Mouse (Mus musculus) testis, postnatal 14 days (tissue): ENCODE measurements at regions not wholly inside any gene's neighbourhood (a gene's known extent, or its start where the extent isn't known, plus 50 kb on each side); places are given as distances from the start of the nearest gene placed in this dataset.

Source experiments
- DNase-seq: peaks from one replicate; pipeline ENCODE4 v3.0.0; 2021; ENCODE audit warnings: low spot score

DNA sequence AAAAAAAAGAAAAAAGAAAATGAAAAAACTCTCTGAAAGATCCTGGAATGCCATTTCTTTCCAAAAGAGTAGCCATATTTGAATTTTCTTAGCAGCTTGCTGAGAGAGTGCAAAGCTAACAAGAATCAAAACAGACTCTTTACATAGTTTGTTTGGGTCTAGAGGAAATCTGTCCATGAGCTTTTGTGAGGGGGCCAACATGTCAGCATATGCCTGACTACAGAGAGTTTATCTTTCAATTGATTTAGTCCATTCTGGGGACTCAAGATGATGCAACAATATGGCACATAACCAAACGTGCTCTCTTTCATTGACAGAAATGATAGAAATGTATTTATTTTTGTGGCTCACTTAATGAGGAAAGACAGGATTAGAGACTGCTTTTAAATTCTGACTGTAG lies 822.8 kb upstream of the Acvr2a start:
- no peak for DNase-seq

DNA sequence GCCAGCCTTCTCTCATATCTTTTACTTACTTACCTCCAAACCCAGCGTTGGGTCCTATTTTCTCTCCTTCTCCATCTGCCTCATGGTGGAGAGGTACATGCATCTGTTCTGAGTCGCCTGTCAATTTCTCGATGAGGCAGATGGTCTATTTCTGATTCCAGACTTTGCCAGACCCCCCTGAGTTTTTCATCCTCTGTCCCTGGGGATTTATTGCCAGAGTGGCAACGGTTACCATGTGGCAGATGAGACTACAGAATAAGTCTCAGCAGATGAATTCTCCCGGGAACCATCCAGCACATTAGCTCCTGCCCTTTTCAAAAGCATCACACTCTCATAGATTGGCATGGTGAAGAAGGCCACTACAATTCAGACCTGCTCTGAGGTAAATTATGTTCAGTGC lies 819.7 kb upstream of the Acvr2a start:
- no peak for DNase-seq

DNA sequence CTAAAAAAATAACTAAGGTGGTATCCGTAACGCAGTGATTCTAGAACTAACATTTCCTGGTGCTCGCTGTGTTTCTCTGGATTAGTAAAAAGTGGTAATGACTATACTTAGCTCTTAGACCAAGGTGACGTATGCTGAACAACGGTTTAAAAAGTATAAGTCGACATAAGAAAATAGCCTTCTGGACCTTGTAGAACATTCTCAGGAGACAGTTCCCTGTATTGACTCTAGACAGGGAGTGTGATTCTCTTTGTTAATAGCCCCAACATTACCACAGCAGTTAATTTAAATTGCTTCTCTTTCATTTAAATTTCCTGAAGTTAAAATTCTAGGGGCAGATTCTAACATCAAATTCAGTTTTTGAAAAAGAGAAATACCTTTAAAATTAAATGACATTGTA lies 812.7 kb upstream of the Acvr2a start:
- no peak for DNase-seq

DNA sequence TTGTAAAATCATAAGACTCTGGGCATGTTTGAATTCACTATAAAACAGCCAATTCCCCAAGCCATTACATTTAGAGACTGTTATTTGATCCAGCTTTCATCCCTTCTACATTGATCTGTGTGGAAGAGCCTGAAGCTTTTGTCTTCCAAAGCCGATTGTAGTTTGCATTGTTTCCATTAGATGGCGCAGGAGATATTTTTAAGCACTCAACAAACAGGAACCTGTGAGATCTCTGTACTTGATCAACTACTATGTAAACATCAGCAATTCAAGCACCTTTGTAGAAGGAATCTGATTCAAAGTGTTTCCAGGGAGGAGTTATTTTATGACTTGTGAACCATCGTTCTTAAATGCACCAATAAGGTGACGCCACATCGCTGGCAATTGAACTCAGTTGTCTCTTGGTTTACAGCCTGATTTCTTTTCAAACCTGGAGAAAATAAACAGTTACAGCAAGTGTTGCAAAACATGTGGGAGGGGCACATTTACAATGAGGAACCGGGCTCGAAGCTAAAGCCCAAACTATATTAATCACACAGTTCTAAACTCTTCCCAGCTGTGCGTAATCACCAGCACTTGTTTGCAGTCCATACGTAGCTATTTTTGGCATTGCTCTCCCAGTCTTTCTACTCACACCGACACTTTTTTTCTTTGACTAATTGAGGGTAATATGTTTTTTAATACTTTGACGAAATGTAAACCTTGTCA lies 812.0 kb upstream of the Acvr2a start:
- no peak for DNase-seq

DNA sequence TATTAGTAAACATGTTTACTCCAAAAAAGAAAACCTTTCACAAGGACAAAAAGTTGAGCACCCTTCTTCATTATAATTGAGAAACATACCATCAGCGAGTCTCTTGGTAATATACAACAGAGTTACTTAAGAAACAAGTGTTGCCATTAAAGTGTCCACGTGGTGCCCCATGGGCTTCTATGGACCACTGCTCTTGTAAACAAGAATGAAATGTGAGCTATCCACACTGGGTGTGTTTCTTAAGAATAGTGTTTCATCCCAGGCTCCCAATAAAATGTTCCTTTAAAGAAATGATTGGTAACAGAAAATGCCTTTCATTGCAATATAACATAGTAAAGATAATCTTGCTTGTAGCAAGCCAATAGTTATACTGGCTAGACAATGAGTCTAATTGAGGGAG lies 803.6 kb upstream of the Acvr2a start:
- no peak for DNase-seq

DNA sequence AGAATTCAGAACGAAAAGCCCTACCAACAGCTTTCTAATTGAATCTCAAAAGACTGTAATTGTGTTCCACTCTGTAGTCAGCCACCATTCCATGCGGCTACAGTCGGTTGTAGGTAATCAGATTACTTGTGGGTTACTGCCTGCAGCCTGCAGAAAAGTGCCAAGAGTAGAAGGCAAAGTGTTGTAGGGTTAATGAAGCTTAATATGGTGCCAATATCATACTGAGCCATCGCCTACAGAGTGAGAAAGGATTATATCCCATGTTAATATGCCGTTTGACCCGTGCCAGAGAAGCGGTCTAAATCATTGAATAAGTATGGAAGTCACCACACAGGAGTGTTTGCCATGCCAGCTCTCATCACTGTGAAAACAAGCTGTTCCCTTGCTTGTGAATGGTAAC lies 786.4 kb upstream of the Acvr2a start:
- DNase-seq, result no peak

DNA sequence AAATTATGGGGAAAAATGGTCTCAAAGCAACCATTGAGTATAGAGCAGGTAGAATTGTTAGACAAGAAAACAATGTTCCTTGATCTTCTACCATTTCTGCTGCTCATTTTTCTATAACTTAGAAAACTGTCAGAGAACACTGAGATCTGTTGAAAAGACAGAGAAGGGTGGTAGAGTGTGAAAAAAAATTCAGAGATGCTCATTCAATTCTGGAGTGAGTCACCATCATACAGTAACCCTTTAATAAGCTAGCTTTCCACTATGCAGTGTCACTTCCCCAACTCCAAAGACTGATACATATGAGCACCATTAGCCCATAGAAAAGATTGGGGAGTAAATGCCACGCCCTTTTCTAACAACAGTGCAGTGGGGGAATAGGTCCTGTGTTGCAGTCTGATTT lies 752.5 kb upstream of the Acvr2a start:
- no peak for DNase-seq

DNA sequence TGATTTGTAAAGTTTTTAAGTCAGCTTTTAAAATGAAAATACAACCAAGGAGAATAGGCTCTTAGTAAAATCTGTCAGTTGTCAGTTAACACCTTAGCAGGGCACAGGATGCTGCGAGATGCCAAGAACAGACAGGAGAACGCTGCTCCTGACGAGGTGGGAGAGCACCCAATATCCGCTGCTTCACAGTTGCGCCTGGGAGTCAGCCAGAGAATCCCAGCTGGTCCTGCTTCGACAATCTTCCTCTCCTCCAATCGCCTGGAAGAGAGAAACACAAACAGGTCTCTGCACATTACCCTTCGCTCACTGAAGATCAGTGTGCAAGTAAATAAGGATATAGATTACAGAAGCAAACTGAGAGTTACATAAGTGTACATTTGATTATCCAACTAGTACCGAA lies 750.5 kb upstream of the Acvr2a start:
- DNase-seq, result no peak

DNA sequence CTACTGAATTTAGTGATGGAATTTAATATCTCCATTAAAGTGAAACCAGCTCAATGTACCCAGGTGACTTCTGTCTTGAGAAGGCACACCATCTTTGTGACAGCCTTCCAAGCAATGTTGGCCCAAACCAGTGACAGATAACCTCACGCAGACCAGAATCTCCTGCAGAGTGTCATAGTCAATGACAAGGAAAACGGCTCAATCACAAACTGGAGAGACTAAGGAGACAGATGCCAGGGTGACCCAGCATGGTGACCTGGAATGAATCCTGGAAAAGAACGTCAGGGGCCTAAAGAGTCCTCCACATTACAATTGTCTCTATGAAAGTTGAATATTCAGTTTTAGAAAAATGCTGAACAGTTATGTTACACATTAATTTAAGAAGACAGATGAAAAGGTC lies 748.7 kb upstream of the Acvr2a start:
- DNase-seq, result no peak

DNA sequence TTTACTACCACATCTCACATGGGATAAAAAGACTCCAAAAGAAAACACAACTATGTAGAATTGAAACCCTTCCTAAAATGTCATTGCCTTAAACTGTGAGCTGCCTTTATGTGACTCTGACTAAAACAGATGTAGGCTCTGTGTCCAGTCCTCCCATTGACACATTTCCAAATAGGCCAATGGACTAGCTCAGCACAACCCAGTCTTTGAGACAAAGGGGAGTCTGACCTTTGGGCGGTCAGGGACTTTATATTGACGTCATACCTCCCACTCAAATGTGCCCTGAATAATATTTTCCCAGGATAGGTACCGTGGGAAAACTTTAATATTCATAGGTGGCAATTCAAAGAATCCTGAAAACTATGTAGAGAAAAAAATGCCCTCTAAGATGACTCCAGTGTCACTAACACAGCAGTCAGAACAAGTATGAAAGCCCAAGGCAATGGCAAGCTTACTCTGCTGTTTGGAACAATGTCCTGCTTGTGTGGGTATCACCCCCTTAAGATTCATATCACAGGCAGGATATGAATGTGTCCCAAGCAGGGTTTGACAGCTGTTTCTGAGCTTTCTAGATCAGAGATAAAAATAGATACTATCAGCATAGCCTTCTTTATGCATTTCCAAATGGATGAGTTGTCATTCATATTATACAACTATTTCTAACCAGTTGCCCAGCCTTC lies 731.6 kb upstream of the Acvr2a start:
- DNase-seq, result no peak

DNA sequence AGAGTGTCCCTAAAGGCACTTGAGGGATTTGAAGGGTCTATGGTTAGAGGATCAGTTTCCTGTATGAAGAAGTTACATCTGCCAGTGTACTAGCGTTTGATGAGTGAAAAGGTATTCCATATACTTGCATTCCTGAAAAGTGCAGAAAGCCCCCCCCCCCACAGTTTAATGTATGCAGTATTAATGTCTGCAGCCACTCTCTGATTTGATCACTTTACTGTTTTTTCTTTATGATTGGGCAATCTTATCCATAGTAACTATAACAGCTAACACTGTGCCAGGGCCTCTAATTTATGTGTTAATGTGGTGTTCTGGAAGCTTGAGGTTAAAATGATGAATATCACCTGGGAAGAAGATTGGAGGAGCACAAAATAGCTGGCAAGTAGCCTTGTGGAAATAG lies 715.6 kb upstream of the Acvr2a start:
- no peak for DNase-seq

DNA sequence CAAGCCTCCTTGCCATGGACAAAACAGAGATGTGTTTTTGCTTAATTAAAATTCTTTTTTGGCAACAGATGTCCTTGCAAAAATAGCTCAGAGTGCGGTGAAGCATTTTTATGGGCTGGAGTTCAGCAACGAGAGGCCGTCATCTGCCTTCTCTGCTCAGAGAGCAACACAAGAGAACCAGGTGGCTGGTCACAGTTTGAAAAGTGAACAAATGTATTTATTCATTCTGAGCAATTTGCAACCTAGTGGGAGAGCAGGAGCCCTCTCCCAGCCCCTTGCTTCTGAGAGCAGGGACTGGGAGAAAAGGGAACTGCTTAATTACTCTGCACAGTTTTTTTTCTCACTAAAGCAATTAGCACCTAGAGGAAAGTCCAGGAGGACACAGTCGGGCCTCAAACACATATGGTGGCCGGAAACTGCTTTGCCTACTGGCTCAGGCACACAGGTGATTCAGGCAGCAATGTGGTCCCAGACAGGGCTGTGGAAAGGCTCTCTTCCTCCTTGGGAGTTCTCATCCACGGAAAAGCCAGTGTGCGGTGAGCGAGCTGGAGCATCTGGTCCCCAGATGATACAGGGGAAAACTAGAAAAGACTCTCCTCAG lies 714.9 kb upstream of the Acvr2a start:
- no peak for DNase-seq

DNA sequence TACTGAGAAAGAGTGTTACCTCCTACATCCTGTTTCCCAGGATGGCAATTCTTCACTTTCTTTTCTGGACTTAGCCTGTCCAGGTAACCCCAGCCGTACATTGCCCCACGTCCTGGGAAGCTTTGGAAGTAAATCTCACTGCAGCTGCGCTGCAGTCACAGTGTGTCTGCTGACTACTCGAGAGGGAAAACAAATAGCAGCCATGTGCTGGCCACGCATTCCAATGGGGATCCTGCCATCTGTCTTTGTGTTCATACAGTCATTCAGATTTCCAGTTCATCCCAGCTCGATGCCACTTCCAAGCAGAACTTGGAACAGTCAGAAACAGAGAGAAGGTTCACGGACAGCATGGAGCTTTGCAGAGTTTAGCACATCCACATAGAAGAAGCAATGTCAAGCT lies 690.2 kb upstream of the Acvr2a start:
- DNase-seq, result no peak

DNA sequence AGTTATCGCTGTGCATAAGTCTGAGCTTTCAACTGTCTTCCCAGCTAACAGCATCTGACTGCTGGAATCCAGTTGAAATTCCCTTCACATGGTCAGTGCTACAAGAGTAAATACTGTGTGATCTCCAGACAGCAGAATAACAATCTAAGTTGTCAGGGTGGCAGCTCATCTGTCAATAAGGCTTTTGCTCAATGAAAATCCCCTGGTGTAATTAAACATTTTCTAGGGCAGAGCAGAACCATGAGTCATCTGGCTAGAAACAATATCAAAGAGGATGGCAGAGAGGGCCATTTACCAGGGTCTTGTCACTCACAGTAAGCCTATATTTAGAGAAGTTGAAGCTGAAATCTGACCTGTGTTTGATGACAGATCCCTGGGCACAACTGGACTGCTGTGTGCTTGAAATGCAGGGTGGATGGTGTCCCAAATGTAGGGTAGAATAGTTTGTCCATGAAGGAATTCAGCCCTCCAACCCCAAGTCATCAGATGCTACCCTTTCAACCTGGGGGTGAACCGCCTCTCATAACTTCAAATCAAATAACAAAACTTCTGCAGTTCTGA lies 675.8 kb upstream of the Acvr2a start:
- no peak for DNase-seq

DNA sequence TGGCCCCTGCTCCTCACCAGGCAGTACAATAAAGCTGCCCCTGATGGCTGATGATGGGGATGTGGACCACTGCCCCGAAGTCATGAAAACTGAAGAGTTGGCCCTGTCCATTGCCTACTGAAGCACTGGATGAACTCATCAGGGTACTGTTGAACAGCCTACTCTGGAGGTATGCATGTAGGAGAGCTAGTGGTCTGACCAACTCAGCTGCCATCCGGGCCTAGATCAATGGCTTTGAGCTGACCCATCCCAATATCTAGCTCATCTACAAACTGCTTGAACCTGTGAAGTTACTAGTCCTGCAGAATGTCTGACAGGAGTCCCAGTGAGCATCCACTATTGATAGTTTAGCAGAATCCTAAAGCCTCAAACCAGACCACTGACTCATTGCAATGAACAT lies 672.6 kb upstream of the Acvr2a start:
- DNase-seq, result no peak

DNA sequence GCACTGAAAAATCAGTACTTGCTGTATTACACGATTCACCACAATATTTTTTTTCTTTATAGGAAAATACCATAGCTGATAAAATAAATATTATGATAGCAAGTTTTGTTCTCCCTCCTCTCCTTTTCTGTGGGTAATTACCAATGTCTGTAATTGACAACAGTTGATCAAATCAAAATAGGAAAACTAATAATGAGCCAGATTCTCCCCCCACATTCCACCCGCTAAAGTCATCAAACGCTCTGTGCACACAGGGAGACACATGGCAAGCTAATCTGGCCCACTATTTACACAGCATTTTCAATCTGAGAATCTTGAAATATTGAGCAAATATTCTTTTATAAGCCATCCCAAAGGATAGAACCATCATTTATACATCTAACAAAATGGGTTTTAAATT lies 659.2 kb upstream of the Acvr2a start:
- DNase-seq, result no peak

DNA sequence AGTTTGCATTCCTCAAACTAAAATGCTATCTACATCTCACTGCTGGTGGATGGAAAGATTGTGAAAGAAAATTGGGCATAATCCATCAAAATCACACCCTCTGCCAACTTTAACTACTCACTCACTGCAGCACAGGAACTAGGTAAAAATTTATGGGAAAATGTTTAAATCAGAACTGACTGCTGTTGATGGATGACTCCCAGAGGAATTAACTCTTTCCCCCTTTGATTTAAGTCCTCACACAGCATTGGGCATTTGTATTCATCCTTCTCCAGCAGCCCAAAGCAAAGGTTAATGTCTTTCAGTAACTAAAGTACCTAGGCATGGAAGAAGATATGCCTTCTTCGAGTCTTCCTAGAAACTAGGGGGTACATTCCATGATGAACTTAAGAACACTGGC lies 641.3 kb upstream of the Acvr2a start:
- DNase-seq, result no peak

DNA sequence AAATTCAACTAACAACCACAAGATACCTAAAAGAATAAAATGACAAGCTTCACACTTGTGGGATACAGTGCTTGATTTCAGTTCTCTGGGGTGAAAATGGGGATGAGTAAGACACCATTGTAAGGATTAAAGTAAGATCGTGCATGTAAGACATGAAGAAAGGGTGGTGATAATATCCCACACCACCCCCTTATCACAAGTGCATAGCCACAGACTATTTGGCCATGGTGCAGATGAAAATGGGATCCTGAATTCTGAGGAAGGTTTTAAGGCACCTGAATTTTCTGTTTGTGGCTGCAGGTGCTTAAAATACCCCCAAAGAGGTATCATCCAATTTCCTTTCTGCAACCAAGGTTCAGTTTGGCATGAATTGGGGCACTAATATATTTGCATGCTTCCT lies 627.7 kb upstream of the Acvr2a start:
- no peak for DNase-seq

DNA sequence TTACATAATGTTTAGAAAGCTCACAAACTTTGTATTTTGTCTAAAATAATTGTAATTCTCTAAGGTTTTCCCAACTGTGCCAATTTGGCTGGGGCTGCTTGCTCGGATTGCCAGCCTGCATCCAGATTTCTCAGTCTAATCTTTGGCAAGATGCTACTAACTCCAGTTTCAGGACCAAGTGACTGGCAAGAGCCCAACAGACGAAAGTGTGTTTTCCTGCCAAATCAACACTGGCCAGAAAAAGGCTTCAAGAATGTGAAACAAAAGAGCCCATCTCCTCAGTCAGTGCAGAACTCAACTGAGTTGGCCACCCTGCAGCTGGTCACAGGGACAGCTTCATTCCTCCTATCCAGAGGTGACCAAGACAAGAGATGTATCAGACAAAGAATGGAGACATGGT lies 627.3 kb upstream of the Acvr2a start:
- DNase-seq, result no peak

DNA sequence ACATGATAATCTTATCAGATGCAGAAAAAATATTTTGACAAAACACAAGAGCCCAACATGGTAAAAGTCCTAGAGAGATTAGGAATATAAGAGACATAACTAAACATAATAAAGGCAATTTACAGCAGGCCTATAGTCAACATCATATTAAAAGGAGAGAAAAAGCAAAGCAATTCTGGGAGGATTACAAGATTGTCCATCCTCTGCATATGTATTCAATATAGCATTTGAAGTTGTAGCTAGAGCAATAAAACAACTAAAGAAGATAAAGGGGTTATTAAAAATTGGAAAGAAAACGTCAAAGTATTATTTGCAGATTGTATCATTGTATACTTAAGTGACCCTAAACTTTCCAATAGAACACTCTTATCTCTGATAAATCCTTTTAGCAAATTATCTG lies 602.1 kb upstream of the Acvr2a start:
- no peak for DNase-seq

DNA sequence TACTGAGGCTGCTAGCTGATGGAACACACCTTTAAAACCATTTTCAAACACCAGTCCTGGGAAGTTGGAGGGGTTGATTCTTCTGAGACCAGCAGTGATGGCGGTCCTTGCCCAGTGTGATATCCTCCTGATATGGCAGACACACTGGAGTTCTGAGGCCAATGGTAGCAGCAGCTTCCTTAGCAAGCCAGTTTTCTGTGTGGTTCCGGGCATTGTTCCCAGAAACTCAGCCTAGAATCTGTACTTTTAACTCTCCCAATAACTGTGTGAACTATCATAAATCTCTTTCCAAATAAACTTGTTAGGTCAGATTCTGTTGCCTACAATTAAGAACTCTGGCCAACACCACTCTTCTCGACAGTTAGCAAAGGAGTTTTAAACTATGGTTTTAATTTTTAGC lies 593.1 kb upstream of the Acvr2a start:
- DNase-seq, result no peak

DNA sequence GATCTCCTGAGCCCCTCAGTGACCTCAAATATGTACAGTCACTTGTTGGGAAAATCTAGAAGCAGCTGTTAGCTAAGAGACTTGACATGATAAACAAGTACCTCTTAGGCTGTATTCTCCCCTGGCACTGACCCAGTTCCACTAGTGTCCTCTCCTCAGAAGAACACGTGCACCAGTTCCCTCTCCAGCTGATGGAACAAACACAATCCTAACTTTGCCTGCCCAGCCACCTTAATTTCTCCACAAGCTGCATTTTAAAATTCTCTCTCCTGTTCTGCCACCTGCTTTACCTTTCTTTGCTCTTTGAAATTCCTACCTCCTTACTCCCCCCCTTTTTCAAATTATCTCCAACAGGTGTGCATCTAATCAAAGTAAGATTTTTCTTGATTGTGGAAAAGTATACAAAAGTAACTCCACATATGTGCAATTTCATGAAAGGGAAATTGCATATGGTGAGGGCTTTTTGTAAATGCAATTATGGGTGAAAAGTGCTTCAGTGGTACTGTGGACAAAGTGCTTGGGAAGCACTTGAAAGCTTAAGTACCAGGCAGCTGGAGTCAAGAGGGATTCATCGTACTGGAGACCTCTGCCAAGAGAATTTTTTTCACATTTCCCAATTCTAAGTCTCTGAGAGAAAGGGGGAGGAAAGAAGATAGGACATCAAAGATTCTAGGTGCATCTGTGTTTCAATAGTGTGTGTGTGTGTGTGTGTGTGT lies 590.7 kb upstream of the Acvr2a start:
- no peak for DNase-seq

DNA sequence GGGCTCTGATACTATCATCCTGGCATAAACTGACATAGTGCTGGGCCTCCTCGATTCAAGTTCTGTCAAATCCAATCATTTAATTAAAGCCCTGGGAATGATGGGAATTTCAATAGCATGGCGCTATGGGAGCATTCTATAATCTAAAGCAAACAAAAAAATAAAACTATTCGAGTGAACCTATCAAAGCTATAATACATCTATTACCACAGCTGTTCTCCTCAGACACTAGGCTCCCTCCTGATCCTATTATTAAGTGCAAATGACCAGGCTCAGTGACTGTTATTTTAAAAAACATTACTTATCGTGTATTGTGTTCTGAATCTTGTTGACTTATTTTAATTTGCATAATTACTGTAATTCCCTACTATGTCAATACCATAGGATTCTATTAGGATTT lies 563.7 kb upstream of the Acvr2a start:
- no peak for DNase-seq
